Mouse (Mus musculus) T-helper 17 cell (primary cell): Measurements from ENCODE around the gene Olfr1458.

Source experiments
- in situ Hi-C, 2 experiments: fragments of 300-600 bp; cut with MboI, MseI; formaldehyde crosslinking; loops; 1 replicate in 1 of 2; 2 replicates in 1 of 2; pipeline ENCODE4 v1.15.1; 2025; ENCODE audit warnings: high pct_unique_total_duplicates in 2 of 2

Gene Olfr1458

DNA sequence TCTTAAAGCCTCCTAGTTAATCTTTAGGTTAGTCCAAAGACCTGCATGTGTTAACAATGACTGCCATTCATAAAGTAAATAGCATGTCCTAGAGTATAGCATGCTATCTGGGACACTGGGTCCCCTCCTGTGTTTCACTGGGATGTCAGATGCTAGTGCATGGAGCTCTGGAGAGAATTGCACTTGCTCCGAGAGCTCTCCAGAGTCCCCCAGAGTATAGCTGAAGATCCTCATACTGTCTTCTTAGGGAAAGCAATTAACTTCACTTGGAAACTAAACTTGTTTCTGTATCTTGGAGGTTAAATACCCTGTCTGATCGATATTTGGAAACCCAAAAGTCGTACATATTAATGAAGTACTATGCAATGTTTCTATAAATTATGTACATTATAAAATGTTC lies at the start of gene Olfr1458:
Gene Olfr1458 (minus strand): TSS at position 101 of the 400 bp plus-strand sequence.
- in situ Hi-C loops: no loop called here

DNA sequence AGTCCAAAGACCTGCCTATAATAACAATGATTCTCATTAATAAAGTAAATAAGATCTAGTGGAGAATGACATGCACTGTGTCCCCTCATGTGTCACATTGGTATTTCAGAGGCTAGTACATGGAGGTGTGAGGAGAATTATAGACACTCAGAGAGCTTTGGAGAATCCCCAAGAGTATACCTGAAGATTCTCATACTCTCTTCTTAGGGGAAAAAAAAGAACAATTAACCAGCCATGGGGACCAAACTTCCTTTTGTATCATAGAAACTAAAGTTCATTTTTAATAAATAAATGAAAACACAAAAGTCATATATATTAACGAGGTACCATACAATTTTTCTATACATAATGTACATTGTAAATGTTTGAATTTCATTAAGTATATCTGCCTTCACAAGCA lies 42.9 kb upstream of the Olfr1458 start, which contains the start of gene Olfr1459:
Gene Olfr1459 (minus strand): TSS at position 101 of the 400 bp plus-strand sequence.
- in situ Hi-C loops: no loop called here

GRCm38 (mm10) chr19:13097791-13098190 lies 8.8 kb downstream of the Olfr1458 start, which contains the start of gene Olfr1457:
Olfr1457 (minus strand) TSS chr19:13097891.
- in situ Hi-C loops: no loop called here

DNA sequence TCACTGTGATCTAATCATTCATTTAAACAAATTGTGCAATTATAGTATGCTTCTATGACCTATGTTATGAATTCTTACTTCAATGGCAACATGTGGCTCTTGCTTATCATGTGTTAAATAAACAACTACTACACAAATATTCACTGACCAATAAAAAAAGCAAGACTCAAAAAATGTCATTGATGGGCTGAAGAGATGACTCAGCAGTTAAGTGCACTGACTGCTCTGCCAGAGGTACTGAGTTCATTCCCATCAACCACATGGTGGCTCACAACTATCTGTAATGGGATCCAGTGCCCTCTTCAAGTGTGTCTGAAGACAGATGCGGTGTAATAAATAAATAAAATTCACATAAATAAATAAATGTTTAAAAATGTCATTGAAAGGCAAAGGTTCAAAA lies 12.7 kb downstream of the Olfr1458 start:
- in situ Hi-C loops: no loop called here

DNA sequence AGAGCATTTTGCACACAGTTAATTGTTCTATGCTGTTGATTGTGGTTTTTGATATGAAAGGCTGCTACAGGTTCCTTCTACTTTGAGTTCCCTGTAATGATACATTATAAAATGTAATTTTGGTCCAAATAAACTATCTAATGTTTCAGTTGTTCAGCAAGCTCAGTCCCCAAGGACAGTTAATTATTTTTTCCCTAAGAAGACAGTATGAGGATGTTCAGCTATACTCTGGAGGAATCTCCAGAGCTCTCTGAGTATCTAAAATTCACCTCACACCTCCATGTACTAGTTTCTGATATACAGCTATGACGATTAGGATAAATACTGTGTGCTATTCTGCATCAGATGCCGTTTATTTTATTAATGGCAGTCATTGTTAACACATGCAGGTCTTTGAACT lies 46.3 kb downstream of the Olfr1458 start, which contains the start of gene Olfr1454:
Gene Olfr1454 (plus strand): TSS at position 301 of the 400 bp plus-strand sequence.
- in situ Hi-C loops: no loop called here
